Mouse (Mus musculus) limb, embryonic 11.5 days (tissue): ENCODE data around the gene Plxdc1. TPM values are rescaled to one million over a fixed set of nuclear protein-coding genes. Genes with fewer than 3 reads are reported as not detected.

Experiments used
- ATAC-seq: fragments of 200-750 bp; cut with Nextera tagmentation; 2 replicates; pipeline ENCODE4 v1.8.0; 2017; ENCODE audit warnings: low read depth; ENCODE audit not compliant: insufficient number of reproducible peaks, low FRiP score, low TSS enrichment
- DNase-seq: peaks from one replicate; pipeline ENCODE4 v3.0.0-alpha.2; 2015; ENCODE audit warnings: low spot score
- H3K27ac ChIP-seq: fragments of 300-500 bp; sonication (generic); replicated peaks from 2 replicates; pipeline ENCODE4 v1.5.1; 2014; ENCODE audit warnings: low read depth, mild to moderate bottlenecking, low read length
- H3K27me3 ChIP-seq: fragments of 300-500 bp; sonication (generic); 2 replicates; pipeline ENCODE4 v1.6.1; 2014; ENCODE audit warnings: mild to moderate bottlenecking, low read length, mixed read lengths; ENCODE audit not compliant: control insufficient read depth, insufficient read depth
- H3K36me3 ChIP-seq: fragments of 300-500 bp; sonication (generic); 2 replicates; pipeline ENCODE4 v1.6.1; 2014; ENCODE audit warnings: mild to moderate bottlenecking, low read length, moderate library complexity, mixed read lengths; ENCODE audit not compliant: control insufficient read depth, insufficient read depth
- H3K4me1 ChIP-seq: fragments of 300-500 bp; sonication (generic); 2 replicates; pipeline ENCODE4 v1.6.1; 2014; ENCODE audit warnings: low read length, mixed read lengths; ENCODE audit not compliant: control insufficient read depth, insufficient read depth
- H3K4me2 ChIP-seq: fragments of 300-500 bp; sonication (generic); 2 replicates; pipeline ENCODE4 v1.6.1; 2014; ENCODE audit warnings: low read depth, mild to moderate bottlenecking, moderate library complexity; ENCODE audit not compliant: severe bottlenecking
- H3K4me3 ChIP-seq: fragments of 300-500 bp; sonication (generic); 2 replicates; pipeline ENCODE4 v1.5.1; 2014; ENCODE audit warnings: low read depth, low read length
- H3K9ac ChIP-seq: fragments of 300-500 bp; sonication (generic); 2 replicates; pipeline ENCODE4 v1.6.1; 2014; ENCODE audit warnings: mild to moderate bottlenecking, low read length
- H3K9me3 ChIP-seq: fragments of 300-500 bp; sonication (generic); 2 replicates; pipeline ENCODE4 v1.6.1; 2016; ENCODE audit warnings: low read length; ENCODE audit not compliant: control insufficient read depth
- WGBS: fragments of 180-500 bp; shearing (Covaris S2); extraction: QIAGEN DNeasy Blood & Tissue Kit; methylation state at CpG from one replicate; pipeline ENCODE4 v1.1.7; 2014; 5-methylcytosine and 5-hydroxymethylcytosine counted together
- polyA plus RNA-seq: library from polyadenylated mRNA; unstranded; fragments of >200 nt; fragmentation: Nextera tagmentation; extraction: Ambion mirVana; gene quantifications from 2 replicates; pipeline ENCODE4 v1.2.1, GENCODE M21; 2014

Gene Plxdc1
- polyA plus RNA-seq, 1 experiment from 2014 or later, result 0.15 TPM

DNA sequence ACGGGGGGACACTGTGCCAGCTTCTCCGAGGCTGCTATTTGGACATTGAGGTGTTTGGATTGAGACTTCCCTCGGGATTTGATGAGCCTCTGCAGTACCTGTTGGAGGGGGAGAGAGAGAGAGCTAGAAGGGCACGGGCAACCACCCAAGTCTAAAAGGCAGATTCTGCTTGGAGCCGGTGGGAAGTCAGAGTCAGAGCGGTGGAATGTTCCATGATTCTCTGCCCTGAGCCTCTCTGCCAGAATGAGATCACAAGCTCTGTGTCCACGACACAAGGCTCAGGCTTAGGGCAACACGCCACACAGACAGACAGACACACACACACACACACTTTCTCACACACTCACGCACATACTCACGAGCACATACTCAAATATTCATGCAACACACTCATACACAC, 19.4 kb upstream of the Plxdc1 start:
- H3K9me3 ChIP-seq, result no peaks in the 10 kb centered on the region
- no peak overlapping the region for H3K4me2 ChIP-seq
- H3K9ac ChIP-seq, result no peak overlapping the region
- no peak overlapping the region for H3K27ac ChIP-seq
- 83% methylated on average over 10 of the region's 10 CpGs for WGBS
- no peak for ATAC-seq
- no peak overlapping the region for H3K4me3 ChIP-seq
- H3K36me3 ChIP-seq, result no peaks in the 10 kb centered on the region; the same call in 1 of the 2 replicates
- H3K27me3 ChIP-seq, result peaks cover 9% of the 10 kb centered on the region
- no peak for DNase-seq
- peaks cover 15% of the 10 kb centered on the region for H3K4me1 ChIP-seq

- Histone ChIP-seq H3K9ac (no peak overlapping the region), H3K4me3 (no peak overlapping the region), H3K4me2 (no peak overlapping the region), H3K9me3 (no peaks in the 10 kb centered on the region), H3K4me1 (peaks cover 18% of the 10 kb centered on the region), H3K27ac (no peak overlapping the region), H3K27me3 (peaks cover 12% of the 10 kb centered on the region), H3K36me3 (no peaks in the 10 kb centered on the region; the same call in 1 of the 2 replicates)
- DNase-seq (no peak), ATAC-seq (no peak)
- 27% methylated on average over 13 of the region's 13 CpGs for WGBS
Measured at GRCm38 (mm10) chr11:98005076-98005475, 18.8 kb upstream of the Plxdc1 start.

DNA sequence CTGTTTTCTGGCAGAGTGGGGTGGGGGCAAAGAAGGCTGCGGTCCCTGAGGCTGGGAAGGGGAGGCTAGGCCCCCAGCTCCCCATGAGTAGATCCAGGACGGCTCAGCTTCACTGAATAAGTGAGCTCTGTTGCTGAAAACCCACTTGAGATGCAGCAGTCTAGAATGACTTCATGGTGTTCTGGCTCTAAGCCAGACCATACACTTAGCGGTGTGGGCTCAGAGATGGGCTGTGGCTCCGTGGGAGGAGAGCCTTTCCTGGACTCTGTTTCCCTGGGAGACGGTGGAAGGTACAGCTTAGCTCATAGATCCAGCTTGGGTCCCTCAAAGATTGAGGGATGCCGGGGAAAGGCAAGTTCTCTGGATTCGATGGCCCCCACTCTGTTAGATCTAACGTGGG, 17.9 kb upstream of the Plxdc1 start:
- Histone ChIP-seq H3K27ac (no peak overlapping the region), H3K9me3 (no peaks in the 10 kb centered on the region), H3K9ac (no peak overlapping the region; the same call in 1 of the 2 replicates), H3K4me2 (no peak overlapping the region), H3K36me3 (no peaks in the 10 kb centered on the region), H3K27me3 (peaks cover 12% of the 10 kb centered on the region), H3K4me1 (peaks cover 18% of the 10 kb centered on the region), H3K4me3 (no peak overlapping the region)
- WGBS, result 87% methylated on average over 8 of the region's 8 CpGs
- ATAC-seq (no peak), DNase-seq (no peak)

- H3K27ac ChIP-seq, result no peak overlapping the region
- peak overlapping the region; percentile 5; the same call in 1 of the 2 replicates for H3K4me3 ChIP-seq
- H3K4me1 ChIP-seq, result peaks cover 18% of the 10 kb centered on the region
- peak; percentile 44; the same call in 1 of the 2 replicates for ATAC-seq
- 23% methylated on average over 17 of the region's 17 CpGs for WGBS
- H3K9me3 ChIP-seq, result no peaks in the 10 kb centered on the region
- peak overlapping the region; percentile 27; the same call in 1 of the 2 replicates for H3K4me2 ChIP-seq
- no peaks in the 10 kb centered on the region for H3K36me3 ChIP-seq
- no peak for DNase-seq
- H3K9ac ChIP-seq, result no peak overlapping the region
- peaks cover 12% of the 10 kb centered on the region for H3K27me3 ChIP-seq
Measured at GRCm38 (mm10) chr11:98003171-98003671, 17.0 kb upstream of the Plxdc1 start.

DNA sequence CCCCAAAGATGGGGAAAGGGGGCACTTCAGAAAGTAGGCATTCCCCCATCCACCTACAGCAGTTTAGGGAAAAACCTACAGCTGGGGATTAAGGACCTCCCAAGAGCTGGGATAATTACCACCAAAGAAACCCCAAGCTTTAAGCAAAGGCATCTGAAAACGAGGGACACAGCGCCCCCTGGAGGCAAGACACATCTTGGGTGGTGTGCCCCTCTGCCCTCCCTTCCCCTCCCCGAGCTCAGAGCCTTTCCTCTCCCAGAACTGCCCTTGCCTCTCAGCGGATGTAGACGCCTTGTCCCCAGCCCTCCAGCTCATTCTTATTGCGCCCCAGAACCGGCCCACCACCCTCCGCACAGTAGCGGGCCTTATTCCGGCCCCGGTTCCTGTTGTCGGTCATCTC, 16.4 kb upstream of the Plxdc1 start:
- 2% methylated on average over 12 of the region's 12 CpGs for WGBS
- peak; percentile 92 for DNase-seq
- ATAC-seq, result no peak
- H3K27ac ChIP-seq, result no peak overlapping the region
- no peaks in the 10 kb centered on the region for H3K36me3 ChIP-seq
- peaks cover 18% of the 10 kb centered on the region for H3K4me1 ChIP-seq
- H3K27me3 ChIP-seq, result peaks cover 12% of the 10 kb centered on the region
- no peak overlapping the region for H3K9ac ChIP-seq
- no peaks in the 10 kb centered on the region for H3K9me3 ChIP-seq
- H3K4me2 ChIP-seq, result peak overlapping the region; percentile 27
- H3K4me3 ChIP-seq, result peak overlapping the region; percentile 5; the same call in 1 of the 2 replicates

DNA sequence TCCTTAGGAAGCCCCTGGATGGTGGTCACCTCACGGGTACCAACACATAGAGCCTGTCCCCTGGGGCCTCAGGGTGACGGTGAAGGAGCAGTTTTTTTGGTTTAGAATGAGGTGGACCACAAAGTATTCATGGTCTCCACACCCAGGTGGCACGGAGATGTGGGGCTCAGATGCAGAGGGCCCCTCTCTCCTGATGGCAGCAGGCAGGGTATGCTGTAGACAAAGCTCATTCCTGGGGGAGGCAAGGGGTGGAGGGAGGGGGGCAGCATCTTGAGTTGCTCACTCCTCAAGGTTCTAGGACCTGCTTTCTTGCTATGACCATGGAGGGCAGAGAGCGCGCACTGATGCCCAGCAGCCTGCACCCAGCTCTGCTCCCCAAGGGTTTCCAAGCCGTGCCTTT, 15.7 kb upstream of the Plxdc1 start:
- Histone ChIP-seq H3K27ac (no peak overlapping the region), H3K9me3 (no peaks in the 10 kb centered on the region), H3K4me2 (no peak overlapping the region), H3K4me1 (peaks cover 18% of the 10 kb centered on the region), H3K4me3 (no peak overlapping the region), H3K36me3 (no peaks in the 10 kb centered on the region), H3K9ac (no peak overlapping the region), H3K27me3 (peaks cover 12% of the 10 kb centered on the region)
- 57% methylated on average over 6 of the region's 6 CpGs for WGBS
- ATAC-seq (no peak), DNase-seq (no peak)

DNA sequence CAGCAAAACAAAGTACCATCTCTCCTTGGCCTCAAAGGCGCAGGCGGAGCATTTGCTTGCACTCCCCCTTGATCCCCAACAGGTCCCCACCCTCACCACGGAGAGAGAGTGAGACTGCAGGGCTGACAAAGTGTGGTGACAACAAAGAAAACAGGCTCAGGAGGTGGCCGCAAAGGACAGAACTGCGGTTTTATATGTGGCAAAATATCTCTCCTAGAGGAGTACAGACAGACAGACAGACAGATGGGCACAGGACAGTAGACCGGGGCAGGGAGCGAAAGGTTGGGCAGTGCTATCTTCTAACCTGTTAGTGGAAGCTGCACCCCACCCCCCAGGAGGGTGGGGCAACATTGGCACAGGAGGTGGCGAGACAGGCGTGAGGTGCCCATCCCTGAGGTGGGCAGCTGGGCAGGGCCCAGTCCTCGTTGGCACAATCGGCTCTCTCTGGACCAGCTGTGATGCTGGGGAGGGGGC, 15.1 kb upstream of the Plxdc1 start:
- peaks cover 18% of the 10 kb centered on the region for H3K4me1 ChIP-seq
- DNase-seq (no peak), ATAC-seq (no peak)
- no peak overlapping the region for H3K9ac ChIP-seq
- no peak overlapping the region for H3K4me2 ChIP-seq
- no peak overlapping the region for H3K27ac ChIP-seq
- H3K36me3 ChIP-seq, result no peaks in the 10 kb centered on the region
- no peaks in the 10 kb centered on the region for H3K9me3 ChIP-seq
- 20% methylated on average over 11 of the region's 11 CpGs for WGBS
- H3K27me3 ChIP-seq, result peaks cover 12% of the 10 kb centered on the region
- H3K4me3 ChIP-seq, result no peak overlapping the region

DNA sequence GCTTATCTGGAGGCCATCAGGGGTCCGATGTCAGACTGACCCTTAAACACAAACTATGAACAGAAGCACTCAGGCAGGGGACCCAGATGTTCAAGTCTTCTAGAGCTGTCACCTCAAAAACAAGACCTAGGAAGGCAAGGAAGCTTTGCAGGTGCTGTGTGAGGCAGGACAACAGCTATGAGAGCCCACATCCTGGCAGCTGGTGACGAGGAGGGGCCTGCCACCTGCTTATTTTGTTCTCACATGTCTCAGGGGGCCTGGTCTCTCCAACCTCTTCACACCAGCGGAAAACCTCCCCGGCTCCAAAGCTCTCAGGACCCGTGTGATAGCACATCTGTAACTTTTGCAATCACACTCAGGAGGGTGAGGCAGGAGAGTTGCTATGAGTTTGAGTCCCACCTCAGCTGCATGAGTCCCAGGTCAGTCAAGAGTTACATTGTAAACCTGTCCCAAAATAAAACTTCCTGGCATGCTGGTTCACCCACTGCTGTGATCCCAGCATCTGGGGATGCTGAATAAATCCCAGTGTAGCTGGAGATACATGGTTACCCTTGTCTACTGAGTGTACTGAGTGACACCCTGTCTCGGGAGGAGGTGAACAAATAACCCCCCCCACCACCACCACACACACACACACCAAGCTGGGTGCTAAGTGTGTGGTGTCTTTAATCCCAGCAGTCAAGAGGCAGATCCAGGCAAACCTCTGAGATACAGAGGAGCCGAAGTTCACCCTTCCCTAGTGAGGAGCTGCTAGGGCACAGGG, 14.3 kb upstream of the Plxdc1 start:
- Histone ChIP-seq H3K4me1 (peaks cover 18% of the 10 kb centered on the region), H3K27ac (no peak overlapping the region), H3K4me2 (no peak overlapping the region), H3K36me3 (no peaks in the 10 kb centered on the region), H3K4me3 (no peak overlapping the region), H3K9ac (no peak overlapping the region), H3K27me3 (peaks cover 12% of the 10 kb centered on the region), H3K9me3 (no peaks in the 10 kb centered on the region)
- WGBS, result 18% methylated on average over 7 of the region's 7 CpGs
- DNase-seq (no peak), ATAC-seq (no peak)
